Mouse (Mus musculus) heart, embryonic 13.5 days (tissue): Measurements from ENCODE around the gene Agbl2. TPM values are rescaled to one million over a fixed set of nuclear protein-coding genes. Genes with fewer than 3 reads are reported as not detected.

ENCODE experiments used
- ATAC-seq: fragments of 200-750 bp; cut with Nextera tagmentation; 2 replicates; pipeline ENCODE4 v1.8.0; 2017; ENCODE audit warnings: moderate TSS enrichment; ENCODE audit not compliant: insufficient number of reproducible peaks, low FRiP score, low TSS enrichment; ENCODE audit errors: extremely low read depth
- H3K27ac ChIP-seq: fragments of 300-500 bp; sonication (generic); replicated peaks from 2 replicates; pipeline ENCODE4 v1.5.1; 2015; ENCODE audit warnings: moderate library complexity, mild to moderate bottlenecking, inconsistent platforms
- H3K27me3 ChIP-seq: fragments of 300-500 bp; sonication (generic); replicated peaks from 2 replicates; pipeline ENCODE4 v1.6.1; 2015; ENCODE audit warnings: mild to moderate bottlenecking, inconsistent platforms
- H3K36me3 ChIP-seq: fragments of 300-500 bp; sonication (generic); 2 replicates; pipeline ENCODE4 v1.6.1; 2015; ENCODE audit warnings: mild to moderate bottlenecking, inconsistent platforms
- H3K4me1 ChIP-seq: fragments of 300-500 bp; sonication (generic); 2 replicates; pipeline ENCODE4 v1.6.1; 2015; ENCODE audit warnings: inconsistent platforms
- H3K4me2 ChIP-seq: fragments of 300-500 bp; sonication (generic); 2 replicates; pipeline ENCODE4 v1.6.1; 2015; ENCODE audit warnings: inconsistent platforms, mild to moderate bottlenecking, moderate library complexity
- H3K4me3 ChIP-seq: fragments of 300-500 bp; sonication (generic); 2 replicates; pipeline ENCODE4 v1.5.1; 2015; ENCODE audit warnings: moderate library complexity, mild to moderate bottlenecking, inconsistent platforms
- H3K9ac ChIP-seq: fragments of 300-500 bp; sonication (generic); 2 replicates; pipeline ENCODE4 v1.6.1; 2015; ENCODE audit warnings: inconsistent platforms, mild to moderate bottlenecking, moderate library complexity
- H3K9me3 ChIP-seq: fragments of 300-500 bp; sonication (generic); 2 replicates; pipeline ENCODE4 v1.6.1; 2016; ENCODE audit warnings: inconsistent platforms
- WGBS: fragments of 180-500 bp; shearing (Covaris S2); methylation state at CpG from one replicate; pipeline ENCODE4 v1.1.7; 2015; ENCODE audit warnings: mixed read lengths; 5-methylcytosine and 5-hydroxymethylcytosine counted together
- polyA plus RNA-seq: library from polyadenylated mRNA; unstranded; fragments of >200 nt; fragmentation: Nextera tagmentation; extraction: Ambion mirVana; gene quantifications from 2 replicates; pipeline ENCODE4 v1.2.1, GENCODE M21; 2015

The Agbl2 gene
- polyA plus RNA-seq, 1 experiment from 2014 or later, result 1.2 TPM

- H3K4me3 ChIP-seq, result no peak overlapping the region
- H3K27ac ChIP-seq, result peak overlapping the region; percentile 97
- peak overlapping the region; percentile 66; the same call in 1 of the 2 replicates for H3K4me2 ChIP-seq
- ATAC-seq, result no peak
- H3K9ac ChIP-seq, result no peak overlapping the region
- H3K4me1 ChIP-seq, result peaks cover 43% of the 10 kb centered on the region
- WGBS, result 51% methylated on average over 8 of the region's 8 CpGs
- H3K36me3 ChIP-seq, result peaks cover 20% of the 10 kb centered on the region
- H3K27me3 ChIP-seq, result no peaks in the 10 kb centered on the region
- H3K9me3 ChIP-seq, result no peaks in the 10 kb centered on the region; the same call in 1 of the 2 replicates
Observed at GRCm38 (mm10) chr2:90871180-90871961, 88.8 kb downstream of the Agbl2 start.

GRCm38 (mm10) chr2:90874025-90874424 lies 91.5 kb downstream of the Agbl2 start:
- Histone ChIP-seq H3K4me3 (no peak overlapping the region), H3K9ac (no peak overlapping the region), H3K4me2 (no peak overlapping the region), H3K4me1 (peaks cover 43% of the 10 kb centered on the region), H3K27me3 (no peaks in the 10 kb centered on the region), H3K9me3 (no peaks in the 10 kb centered on the region; the same call in 1 of the 2 replicates), H3K36me3 (no peaks in the 10 kb centered on the region), H3K27ac (no peak overlapping the region)
- WGBS, result 83% methylated on average over 1 of the region's 1 CpGs
- no peak for ATAC-seq

- H3K27me3 ChIP-seq, result no peaks in the 10 kb centered on the region
- ATAC-seq, result no peak
- WGBS, result 53% methylated on average over 2 of the region's 2 CpGs
- peaks cover 43% of the 10 kb centered on the region for H3K4me1 ChIP-seq
- H3K27ac ChIP-seq, result no peak overlapping the region
- H3K4me3 ChIP-seq, result no peak overlapping the region
- H3K9me3 ChIP-seq, result no peaks in the 10 kb centered on the region; the same call in 1 of the 2 replicates
- H3K4me2 ChIP-seq, result no peak overlapping the region
- H3K9ac ChIP-seq, result no peak overlapping the region; the same call in 1 of the 2 replicates
- H3K36me3 ChIP-seq, result no peaks in the 10 kb centered on the region
Observed at GRCm38 (mm10) chr2:90875239-90875638, 92.7 kb downstream of the Agbl2 start.

- Histone ChIP-seq H3K27ac (no peak overlapping the region), H3K27me3 (peaks cover 6% of the 10 kb centered on the region; the same call in 1 of the 2 replicates), H3K4me3 (no peak overlapping the region), H3K9me3 (no peaks in the 10 kb centered on the region; the same call in 1 of the 2 replicates), H3K4me1 (peaks cover 22% of the 10 kb centered on the region), H3K4me2 (no peak overlapping the region), H3K36me3 (no peaks in the 10 kb centered on the region), H3K9ac (no peak overlapping the region)
- no peak for ATAC-seq
- 38% methylated on average over 5 of the region's 5 CpGs for WGBS
Observed at GRCm38 (mm10) chr2:90877584-90878259, 95.2 kb downstream of the Agbl2 start.

- H3K27ac ChIP-seq, result no peak overlapping the region
- peak overlapping the region; percentile 44; the same call in 1 of the 2 replicates for H3K9ac ChIP-seq
- H3K27me3 ChIP-seq, result peaks cover 12% of the 10 kb centered on the region; the same call in 1 of the 2 replicates
- H3K4me1 ChIP-seq, result peaks cover 22% of the 10 kb centered on the region
- H3K36me3 ChIP-seq, result no peaks in the 10 kb centered on the region
- H3K9me3 ChIP-seq, result 0 out of 2 replicates have a peak, but pooled peaks cover 5% of the 10 kb centered on the region
- 0 out of 2 replicates have a peak overlapping the region, but pooled peaks have one; percentile 35 for H3K4me2 ChIP-seq
- H3K4me3 ChIP-seq, result no peak overlapping the region
- no peak for ATAC-seq
Observed at GRCm38 (mm10) chr2:90879419-90879818, 96.9 kb downstream of the Agbl2 start.

GRCm38 (mm10) chr2:90880144-90880785 lies 97.7 kb downstream of the Agbl2 start:
- Histone ChIP-seq H3K4me1 (peaks cover 29% of the 10 kb centered on the region), H3K9me3 (0 out of 2 replicates have a peak, but pooled peaks cover 5% of the 10 kb centered on the region), H3K9ac (no peak overlapping the region), H3K36me3 (no peaks in the 10 kb centered on the region), H3K4me2 (no peak overlapping the region), H3K4me3 (no peak overlapping the region), H3K27ac (no peak overlapping the region), H3K27me3 (peaks cover 20% of the 10 kb centered on the region)
- no peak for ATAC-seq
- WGBS, result 41% methylated on average over 6 of the region's 6 CpGs

- Histone ChIP-seq H3K36me3 (no peaks in the 10 kb centered on the region), H3K27me3 (peaks cover 36% of the 10 kb centered on the region), H3K9ac (no peak overlapping the region), H3K27ac (no peak overlapping the region), H3K4me3 (no peak overlapping the region), H3K9me3 (0 out of 2 replicates have a peak, but pooled peaks cover 5% of the 10 kb centered on the region), H3K4me2 (no peak overlapping the region), H3K4me1 (peaks cover 44% of the 10 kb centered on the region)
- 76% methylated on average over 2 of the region's 2 CpGs for WGBS
- ATAC-seq, result no peak
Observed at GRCm38 (mm10) chr2:90881824-90882223, 99.3 kb downstream of the Agbl2 start.

Other genes with a start within 250 kb of the Agbl2 start
- gene Ptprj, start 202.1 kb upstream of the Agbl2 start, polyA plus RNA-seq, result 0.84 and 1.3 TPM in 2 replicates
- gene Nup160, start 105.5 kb upstream of the Agbl2 start, polyA plus RNA-seq, result 21.2 and 23.8 TPM in 2 replicates
- gene Fnbp4, start 37.4 kb upstream of the Agbl2 start, polyA plus RNA-seq, result 53.2 and 53.4 TPM in 2 replicates
- gene Mtch2, start 64.4 kb downstream of the Agbl2 start, polyA plus RNA-seq, result 205 and 253 TPM in 2 replicates
- 9.8 and 12.9 TPM in 2 replicates for gene C1qtnf4, start 103.1 kb downstream of the Agbl2 start, polyA plus RNA-seq
- gene Kbtbd4, start 122.0 kb downstream of the Agbl2 start, polyA plus RNA-seq, result 26.8 and 27.7 TPM in 2 replicates
- 314 and 369 TPM in 2 replicates for gene Ndufs3, start 122.1 kb downstream of the Agbl2 start, polyA plus RNA-seq
- 93.9 and 98.7 TPM in 2 replicates for gene Celf1, start 157.7 kb downstream of the Agbl2 start, polyA plus RNA-seq